Mouse (Mus musculus): ENCODE measurements around the gene Babam2. TPM values are rescaled to one million over a fixed set of nuclear protein-coding genes. Genes with fewer than 3 reads are reported as not detected.

Gene Babam2
- polyA plus RNA-seq, 1 experiment from 2014 or later = 47.2 TPM

GRCm38 (mm10) chr5:32059254-32059796, 361.8 kb downstream of the Babam2 start:
- no peak for ATAC-seq (ENCODE audit: low FRiP score)
- Histone ChIP-seq H3K36me3 (replicated peaks) (no peaks in the 10 kb centered on the region), H3K4me3 (replicated peaks) (no peak overlapping the region), H3K4me1 (no peaks in the 10 kb centered on the region), H3K9me3 (no peaks in the 10 kb centered on the region), H3K27ac (no peak overlapping the region), H3K4me2 (no peak overlapping the region), H3K27me3 (no peaks in the 10 kb centered on the region), H3K9ac (no peak overlapping the region)
- 78% methylated on average over 8 of the region's 8 CpGs for WGBS

DNA sequence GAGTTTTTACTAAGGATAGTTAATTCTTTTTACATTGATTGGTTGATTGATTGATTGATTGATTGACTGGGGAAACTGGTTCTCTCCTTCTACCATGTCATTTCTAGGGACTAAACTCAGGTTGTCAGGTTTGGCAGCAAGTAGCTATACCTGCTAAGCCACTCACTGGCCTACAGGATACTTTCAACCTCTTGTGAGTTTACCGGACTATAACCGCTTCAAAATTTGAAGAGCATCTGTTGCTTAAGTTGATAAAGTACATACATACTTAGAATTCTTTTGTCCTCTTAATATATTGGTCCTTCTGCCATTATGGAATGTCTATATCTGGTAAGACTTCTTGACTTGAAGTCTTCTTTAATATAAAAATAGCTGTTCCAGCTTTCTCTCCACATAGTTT, 363.0 kb downstream of the Babam2 start:
- Histone ChIP-seq H3K9me3 (no peaks in the 10 kb centered on the region), H3K9ac (no peak overlapping the region), H3K4me2 (no peak overlapping the region), H3K27ac (no peak overlapping the region), H3K27me3 (no peaks in the 10 kb centered on the region), H3K4me3 (replicated peaks) (no peak overlapping the region), H3K36me3 (replicated peaks) (no peaks in the 10 kb centered on the region), H3K4me1 (no peaks in the 10 kb centered on the region)
- 100% methylated on average over 2 of the region's 2 CpGs for WGBS
- no peak for ATAC-seq (ENCODE audit: low FRiP score)

DNA sequence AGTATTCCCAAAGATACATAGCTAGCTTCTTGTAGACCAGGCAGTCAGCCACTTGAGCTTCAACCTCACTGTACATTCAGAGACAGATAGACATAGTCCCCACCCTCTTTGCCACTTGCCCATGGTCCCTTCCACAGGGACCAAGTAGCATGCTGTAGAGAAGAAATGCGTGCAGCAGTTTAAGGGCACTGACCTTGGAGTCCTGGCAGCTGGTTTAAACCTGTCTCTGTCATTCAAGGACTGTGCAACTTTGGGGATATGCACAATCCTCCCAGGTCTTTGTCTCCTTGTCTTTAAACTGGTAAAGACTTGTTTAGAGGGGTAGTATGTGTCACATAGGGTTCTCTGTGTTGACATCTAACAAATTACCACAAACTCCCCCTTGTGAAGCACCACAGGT, 364.4 kb downstream of the Babam2 start:
- H3K4me2 ChIP-seq = no peak overlapping the region

GRCm38 (mm10) chr5:32064341-32065105, 367.0 kb downstream of the Babam2 start:
- WGBS = 84% methylated on average over 2 of the region's 2 CpGs
- H3K27me3 ChIP-seq = no peaks in the 10 kb centered on the region
- no peaks in the 10 kb centered on the region for H3K4me1 ChIP-seq
- no peaks in the 10 kb centered on the region for H3K36me3 ChIP-seq (replicated peaks)
- H3K9me3 ChIP-seq = no peaks in the 10 kb centered on the region
- H3K9ac ChIP-seq = no peak overlapping the region
- H3K4me2 ChIP-seq = no peak overlapping the region
- H3K4me3 ChIP-seq (replicated peaks) = no peak overlapping the region
- no peak overlapping the region for H3K27ac ChIP-seq
- no peak for ATAC-seq (ENCODE audit: low FRiP score)

More for the DNA sequence above, 364.4 kb downstream of the Babam2 start:
- H3K4me3 ChIP-seq (replicated peaks) = no peak overlapping the region
- H3K9ac ChIP-seq = no peak overlapping the region
- no peaks in the 10 kb centered on the region for H3K36me3 ChIP-seq (replicated peaks)
- H3K27me3 ChIP-seq = no peaks in the 10 kb centered on the region
- WGBS = 84% methylated on average over 1 of the region's 1 CpGs
- no peaks in the 10 kb centered on the region for H3K9me3 ChIP-seq
- no peaks in the 10 kb centered on the region for H3K4me1 ChIP-seq
- ATAC-seq (ENCODE audit: low FRiP score) = no peak
- no peak overlapping the region for H3K27ac ChIP-seq

GRCm38 (mm10) chr5:32066015-32066734, 368.7 kb downstream of the Babam2 start:
- WGBS = 89% methylated on average over 5 of the region's 5 CpGs
- ATAC-seq (ENCODE audit: low FRiP score) = no peak
- no peaks in the 10 kb centered on the region for H3K4me1 ChIP-seq
- no peak overlapping the region for H3K9ac ChIP-seq
- H3K27ac ChIP-seq = no peak overlapping the region
- H3K27me3 ChIP-seq = no peaks in the 10 kb centered on the region
- H3K4me3 ChIP-seq (replicated peaks) = no peak overlapping the region
- no peaks in the 10 kb centered on the region for H3K36me3 ChIP-seq (replicated peaks)
- no peak overlapping the region for H3K4me2 ChIP-seq
- no peaks in the 10 kb centered on the region for H3K9me3 ChIP-seq

- Histone ChIP-seq H3K4me1 (no peaks in the 10 kb centered on the region), H3K27me3 (no peaks in the 10 kb centered on the region), H3K9me3 (no peaks in the 10 kb centered on the region), H3K9ac (no peak overlapping the region), H3K4me2 (no peak overlapping the region), H3K27ac (no peak overlapping the region), H3K36me3 (replicated peaks) (no peaks in the 10 kb centered on the region), H3K4me3 (replicated peaks) (no peak overlapping the region)
- 87% methylated on average over 2 of the region's 2 CpGs for WGBS
- no peak for ATAC-seq (ENCODE audit: low FRiP score)
Measured at GRCm38 (mm10) chr5:32066839-32067238, 369.4 kb downstream of the Babam2 start.

GRCm38 (mm10) chr5:32068616-32069015, 371.1 kb downstream of the Babam2 start:
- H3K4me2 ChIP-seq = no peak overlapping the region
- H3K27me3 ChIP-seq = no peaks in the 10 kb centered on the region
- H3K4me3 ChIP-seq (replicated peaks) = no peak overlapping the region
- H3K9me3 ChIP-seq = no peaks in the 10 kb centered on the region
- no peaks in the 10 kb centered on the region for H3K36me3 ChIP-seq (replicated peaks)
- no peak for ATAC-seq (ENCODE audit: low FRiP score)
- no peaks in the 10 kb centered on the region for H3K4me1 ChIP-seq
- no peak overlapping the region for H3K9ac ChIP-seq
- H3K27ac ChIP-seq = no peak overlapping the region
- 86% methylated on average over 3 of the region's 3 CpGs for WGBS

- no peak overlapping the region for H3K4me2 ChIP-seq
- no peaks in the 10 kb centered on the region for H3K9me3 ChIP-seq
- H3K4me3 ChIP-seq (replicated peaks) = no peak overlapping the region
- H3K9ac ChIP-seq = no peak overlapping the region
- WGBS = 76% methylated on average over 4 of the region's 4 CpGs
- H3K27ac ChIP-seq = no peak overlapping the region
- H3K27me3 ChIP-seq = no peaks in the 10 kb centered on the region
- ATAC-seq (ENCODE audit: low FRiP score) = no peak
- H3K36me3 ChIP-seq (replicated peaks) = no peaks in the 10 kb centered on the region
- no peaks in the 10 kb centered on the region for H3K4me1 ChIP-seq
Measured at GRCm38 (mm10) chr5:32069096-32069495, 371.6 kb downstream of the Babam2 start.

DNA sequence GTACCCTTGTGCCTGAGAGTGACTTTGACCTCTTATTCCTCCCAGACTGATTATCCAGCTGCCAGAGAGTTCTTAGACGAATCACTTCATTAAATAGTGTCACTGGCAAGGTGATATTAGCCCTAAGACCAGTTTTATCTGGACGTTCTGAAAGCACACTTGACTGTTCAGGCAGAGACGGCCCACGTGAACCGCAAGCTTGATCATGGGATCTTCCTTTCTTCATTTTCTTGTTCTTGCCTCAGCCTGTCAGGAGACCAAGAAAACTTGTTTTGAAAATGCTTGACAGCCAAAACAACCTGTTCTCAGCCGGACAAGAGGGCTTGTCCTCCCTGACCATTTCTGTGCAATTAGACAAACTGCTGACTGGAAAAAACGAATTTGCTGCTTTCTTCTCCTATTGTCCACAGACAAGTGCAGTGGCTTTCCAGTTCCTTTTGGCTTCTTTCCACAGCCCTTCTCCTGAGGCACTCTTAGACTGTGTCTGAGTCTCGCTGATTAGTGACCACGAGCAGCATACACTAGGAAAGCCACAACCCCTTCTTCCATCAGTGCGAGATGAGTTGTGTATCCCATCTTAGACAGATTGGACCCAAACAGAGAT, 372.2 kb downstream of the Babam2 start:
- Histone ChIP-seq H3K4me3 (replicated peaks) (no peak overlapping the region), H3K27me3 (no peaks in the 10 kb centered on the region), H3K36me3 (replicated peaks) (no peaks in the 10 kb centered on the region), H3K9me3 (no peaks in the 10 kb centered on the region), H3K4me1 (no peaks in the 10 kb centered on the region), H3K27ac (no peak overlapping the region), H3K9ac (no peak overlapping the region), H3K4me2 (no peak overlapping the region)
- ATAC-seq (ENCODE audit: low FRiP score) = no peak
- WGBS = 84% methylated on average over 10 of the region's 10 CpGs

- H3K36me3 ChIP-seq (replicated peaks) = no peaks in the 10 kb centered on the region
- no peaks in the 10 kb centered on the region for H3K9me3 ChIP-seq
- ATAC-seq (ENCODE audit: low FRiP score) = no peak
- H3K27me3 ChIP-seq = no peaks in the 10 kb centered on the region
- H3K4me2 ChIP-seq = no peak overlapping the region
- H3K9ac ChIP-seq = no peak overlapping the region
- no peak overlapping the region for H3K4me3 ChIP-seq (replicated peaks)
- H3K4me1 ChIP-seq = no peaks in the 10 kb centered on the region
- no peak overlapping the region for H3K27ac ChIP-seq
- 94% methylated on average over 3 of the region's 3 CpGs for WGBS
Measured at GRCm38 (mm10) chr5:32070781-32071180, 373.3 kb downstream of the Babam2 start.

DNA sequence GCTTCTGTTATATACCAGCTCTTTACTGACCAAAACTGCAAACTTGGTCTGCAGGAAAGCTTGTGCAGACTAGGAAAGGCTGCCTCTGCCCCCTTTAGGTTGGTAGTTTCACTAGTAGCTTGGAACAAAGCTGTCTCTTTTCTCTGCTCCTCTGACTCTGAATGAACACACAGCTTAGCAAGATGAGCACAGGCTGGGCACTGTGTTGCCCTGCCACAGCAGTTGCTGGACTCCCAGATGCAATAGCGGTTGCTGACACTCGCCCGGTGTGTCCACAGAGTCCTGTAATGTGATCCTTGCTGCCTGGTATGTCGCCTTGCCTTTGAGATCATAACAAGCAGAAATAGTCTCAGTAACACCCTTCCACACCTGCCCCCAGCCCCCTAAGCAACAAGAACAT, 373.8 kb downstream of the Babam2 start:
- Histone ChIP-seq H3K9ac (no peak overlapping the region), H3K4me2 (no peak overlapping the region), H3K4me1 (no peaks in the 10 kb centered on the region), H3K27ac (no peak overlapping the region), H3K9me3 (no peaks in the 10 kb centered on the region), H3K36me3 (replicated peaks) (no peaks in the 10 kb centered on the region), H3K4me3 (replicated peaks) (no peak overlapping the region), H3K27me3 (no peaks in the 10 kb centered on the region)
- WGBS = 81% methylated on average over 4 of the region's 4 CpGs
- ATAC-seq (ENCODE audit: low FRiP score) = no peak

DNA sequence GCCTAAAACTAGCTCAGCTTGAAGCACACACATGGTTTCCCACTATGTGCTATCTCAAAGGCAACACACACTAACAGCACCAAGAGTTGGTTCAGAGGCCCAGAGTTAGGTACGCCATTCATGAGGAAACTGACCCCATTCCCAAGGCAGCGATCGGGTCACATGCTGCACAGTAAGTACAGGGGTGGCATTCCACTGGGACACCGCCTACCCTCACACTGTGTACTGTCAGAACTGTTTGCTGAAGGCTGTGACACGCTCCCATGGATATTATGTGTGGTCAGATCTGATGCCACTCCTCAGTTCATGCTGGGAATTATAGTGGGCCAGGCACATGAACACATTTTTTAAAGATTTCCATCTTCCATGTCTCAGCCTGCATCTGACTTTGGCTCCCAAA, 374.3 kb downstream of the Babam2 start:
- no peaks in the 10 kb centered on the region for H3K4me1 ChIP-seq
- no peak overlapping the region for H3K27ac ChIP-seq
- no peak for ATAC-seq (ENCODE audit: low FRiP score)
- no peaks in the 10 kb centered on the region for H3K36me3 ChIP-seq (replicated peaks)
- H3K9ac ChIP-seq = no peak overlapping the region
- WGBS = 92% methylated on average over 5 of the region's 5 CpGs
- no peak overlapping the region for H3K4me3 ChIP-seq (replicated peaks)
- no peaks in the 10 kb centered on the region for H3K27me3 ChIP-seq
- H3K4me2 ChIP-seq = no peak overlapping the region
- no peaks in the 10 kb centered on the region for H3K9me3 ChIP-seq

Measured in forebrain, embryonic 12.5 days (tissue).